10 mouse cellular contexts compared by ENCODE assay signal in the genomic region with DNA sequence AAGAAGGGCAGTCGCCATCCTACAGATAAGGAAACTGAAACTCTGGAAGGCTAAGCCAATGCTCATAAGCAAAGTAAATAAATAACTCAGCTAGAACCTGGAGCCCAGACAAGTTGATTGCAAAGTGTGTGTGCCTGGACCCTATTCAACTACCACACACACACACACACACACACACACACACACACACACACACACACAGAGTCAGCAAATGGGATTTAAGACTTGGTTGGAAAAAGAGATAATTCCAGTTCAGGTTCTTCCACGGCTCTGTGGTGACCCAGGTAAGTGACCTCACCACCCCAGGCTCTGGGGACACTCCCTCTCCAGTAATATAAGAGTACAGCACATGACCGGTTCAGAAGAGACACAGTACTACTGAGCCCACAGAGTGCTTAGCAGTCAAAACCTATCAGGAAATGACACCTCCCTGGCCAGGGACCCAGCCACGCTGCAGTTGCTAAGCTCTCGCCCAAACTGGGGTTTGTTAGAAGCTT. TPM values are rescaled to one million over a fixed set of nuclear protein-coding genes. Genes with fewer than 3 reads are reported as not detected.
A peak's percentile ranks its signal among the peaks of the same experiment; 100 is the strongest.
DNase-seq lines count a peak whose midpoint lies in the region; ATAC-seq and TF ChIP-seq lines count a peak whose summit lies in the region.
"Had no signal": no experiment of that assay in that cellular context is flagged by ENCODE, and none has a peak within 500 bp of the region (broad histone marks: within the 10 kb centered on the region; RNA-seq: fewer than 3 reads in every experiment).

No protein-coding gene starts in this region.

- DNase-seq in gastrocnemius, postnatal 14 days: peak; percentile 34
- DNase-seq in gastrocnemius, postnatal 4 days (ENCODE audit: low spot score in 2 of 2): no peak
- peak; percentile 39 for DNase-seq in T-cell, adult 2 months (ENCODE audit: low spot score)
- DNase-seq in heart, postnatal 4 days: peak; percentile 49
- DNase-seq in lung, adult 2 months: peak; percentile 39
- DNase-seq in cerebellum, postnatal 4 days (ENCODE audit: low spot score in 2 of 2): no peak
- DNase-seq in spleen, adult 12 weeks (ENCODE audit: low spot score): no peak

- peaks cover 31% of the 10 kb centered on the region for H3K4me1 ChIP-seq in lung, adult 2 months (ENCODE audit: control insufficient read depth, insufficient read depth, low read length)

- intact Hi-C loops in gastrocnemius, postnatal 14 days (cut with DNase I; ENCODE audit: low total_unique reads): no loop called here

- WGBS in lung, adult 2 months: 8% methylated on average over 5 of the region's 5 CpGs

- H3K4me3 ChIP-seq in lung, adult 2 months (replicated peaks; ENCODE audit: extremely low read depth, low read depth, low read length): no peak overlapping the region
- H3K4me3 ChIP-seq: embryonic facial prominence, embryonic 12.5 days; myocyte had no signal

- TF ChIP-seq CTCF in lung, adult 2 months (IDR thresholded peaks at IDR 0.05; ENCODE audit: insufficient read depth, low read length): no peak

- no peak for TF ChIP-seq POLR2A in lung, adult 2 months (IDR thresholded peaks at IDR 0.05; ENCODE audit: borderline replicate concordance, extremely low read depth, low read depth, low read length)

- no peak for ATAC-seq in erythroblast, adult 5-6 weeks (replicated peaks; ENCODE audit: low FRiP score, poor library complexity, severe bottlenecking)

RNA-seq across cellular contexts. Expression of a gene that starts 36.1 kb away (rescaled TPM):
- total RNA-seq in gastrocnemius, postnatal 14 days (2021): 100 to 1,000 TPM in 1 of 2 experiments, 10 to 100 TPM in 1; 59.4 to 109 TPM
- total RNA-seq in gastrocnemius, postnatal 4 days (2021): 100 to 1,000 TPM; 114 to 144 TPM
- total RNA-seq in heart, postnatal 4 days (2021): 100 to 1,000 TPM; 234 to 256 TPM
- 26.4 and 43.4 TPM in 2 replicates for polyA plus RNA-seq in lung, adult 2 months (2012; rRNA removed)
- total RNA-seq in erythroblast, adult 5-6 weeks (2015; ENCODE audit: low replicate concordance): 28.8 and 41.5 TPM in 2 replicates
- 45.9 and 46.2 TPM in 2 replicates for total RNA-seq in erythroblast, adult 5-6 weeks (2017; ENCODE audit: low replicate concordance)

Comparison
In these comparisons a context has a peak if more than half of its experiments do, and no peak if none do; other contexts are left out.
1. DNase-seq: peak in gastrocnemius, postnatal 14 days (single experiment), T-cell, adult 2 months (single experiment), heart, postnatal 4 days (single experiment) and lung, adult 2 months (single experiment); none in gastrocnemius, postnatal 4 days (0 of 2), cerebellum, postnatal 4 days (0 of 2) and spleen, adult 12 weeks (single experiment).